ENCODE assay signal across 31 mouse cellular contexts in the genomic region with DNA sequence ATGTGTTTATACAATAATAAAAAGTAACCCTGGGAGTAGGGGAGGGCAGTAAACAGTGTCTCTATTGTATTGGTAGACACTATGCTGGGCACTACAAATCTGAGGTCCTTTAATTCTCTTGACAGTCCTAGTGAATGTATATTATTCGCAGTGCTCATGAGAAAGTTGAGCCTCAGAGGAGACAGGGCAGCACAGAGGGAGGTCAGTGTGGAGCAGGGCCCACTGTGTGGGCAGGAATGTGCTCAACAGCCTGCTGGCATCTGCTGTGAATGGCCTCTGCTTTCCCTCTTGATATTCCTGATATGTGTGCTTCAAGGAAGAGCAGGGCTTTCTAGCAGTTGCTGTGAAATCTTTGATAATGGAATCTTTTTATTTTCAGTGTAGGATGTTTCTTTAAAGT. TPM values are rescaled to one million over a fixed set of nuclear protein-coding genes. Genes with fewer than 3 reads are reported as not detected.
DNase-seq lines count a peak whose midpoint lies in the region; ATAC-seq and TF ChIP-seq lines count a peak whose summit lies in the region.
"Had no signal": no experiment of that assay in that cellular context is flagged by ENCODE, and none has a peak within 500 bp of the region (broad histone marks: within the 10 kb centered on the region; RNA-seq: fewer than 3 reads in every experiment).

No protein-coding gene starts in this region.

- 0 out of 2 replicates have a peak, but pooled peaks cover 5% of the 10 kb centered on the region for H3K4me1 ChIP-seq in hindbrain, postnatal 0 days (ENCODE audit: insufficient read depth, low read length)
- H3K4me1 ChIP-seq in hindbrain, embryonic 13.5 days (replicated peaks), result peaks cover 11% of the 10 kb centered on the region
- H3K4me1 ChIP-seq in neural tube, embryonic 12.5 days, result peaks cover 15% of the 10 kb centered on the region
- H3K4me1 ChIP-seq in neural tube, embryonic 13.5 days (replicated peaks), result peaks cover 25% of the 10 kb centered on the region
- H3K4me1 ChIP-seq: midbrain, embryonic 13.5 days had no signal

- no peak for TF ChIP-seq CTCF in hindbrain, postnatal 0 days (IDR thresholded peaks at IDR 0.05; ENCODE audit: low read depth)

- no peaks in the 10 kb centered on the region for H3K27me3 ChIP-seq in hindbrain, postnatal 0 days (ENCODE audit: insufficient read depth, low read length)
- H3K27me3 ChIP-seq in hindbrain, embryonic 13.5 days, result no peaks in the 10 kb centered on the region
- H3K27me3 ChIP-seq in neural tube, embryonic 12.5 days (replicated peaks), result no peaks in the 10 kb centered on the region
- 0 out of 2 replicates have a peak, but pooled peaks cover 1% of the 10 kb centered on the region for H3K27me3 ChIP-seq in neural tube, embryonic 13.5 days
- H3K27me3 ChIP-seq: embryonic facial prominence, embryonic 13.5 days; midbrain, embryonic 13.5 days had no signal

- no peaks in the 10 kb centered on the region for H3K9me3 ChIP-seq in hindbrain, postnatal 0 days (ENCODE audit: low read length)
- H3K9me3 ChIP-seq in hindbrain, embryonic 13.5 days, result no peaks in the 10 kb centered on the region
- no peaks in the 10 kb centered on the region for H3K9me3 ChIP-seq in neural tube, embryonic 12.5 days
- no peaks in the 10 kb centered on the region for H3K9me3 ChIP-seq in neural tube, embryonic 13.5 days
- H3K9me3 ChIP-seq: embryonic facial prominence, embryonic 13.5 days; forebrain, embryonic 10.5 days; liver, embryonic 12.5 days; midbrain, embryonic 13.5 days had no signal

- H3K4me2 ChIP-seq in hindbrain, postnatal 0 days (ENCODE audit: low read depth, low read length), result no peak overlapping the region
- no peak overlapping the region for H3K4me2 ChIP-seq in hindbrain, embryonic 13.5 days
- no peak overlapping the region for H3K4me2 ChIP-seq in neural tube, embryonic 12.5 days (replicated peaks)
- no peak overlapping the region for H3K4me2 ChIP-seq in neural tube, embryonic 13.5 days
- H3K4me2 ChIP-seq: embryonic facial prominence, embryonic 13.5 days; liver, embryonic 12.5 days; midbrain, embryonic 13.5 days had no signal

- no peak overlapping the region for H3K9ac ChIP-seq in hindbrain, postnatal 0 days (replicated peaks; ENCODE audit: low read length)
- no peak overlapping the region for H3K9ac ChIP-seq in hindbrain, embryonic 13.5 days
- H3K9ac ChIP-seq in neural tube, embryonic 12.5 days, result no peak overlapping the region
- no peak overlapping the region for H3K9ac ChIP-seq in neural tube, embryonic 13.5 days
- H3K9ac ChIP-seq: embryonic facial prominence, embryonic 13.5 days; forebrain, postnatal 0 days; liver, embryonic 12.5 days; midbrain, embryonic 13.5 days had no signal

- H3K4me3 ChIP-seq in hindbrain, postnatal 0 days (ENCODE audit: low read length), result no peak overlapping the region
- no peak overlapping the region for H3K4me3 ChIP-seq in hindbrain, embryonic 13.5 days
- no peak overlapping the region for H3K4me3 ChIP-seq in neural tube, embryonic 12.5 days
- H3K4me3 ChIP-seq in neural tube, embryonic 13.5 days, result no peak overlapping the region
- H3K4me3 ChIP-seq: embryonic facial prominence, embryonic 13.5 days; forebrain, embryonic 10.5 days; liver, embryonic 12.5 days; midbrain, embryonic 13.5 days had no signal

- no peak overlapping the region for H3K27ac ChIP-seq in hindbrain, postnatal 0 days
- no peak overlapping the region for H3K27ac ChIP-seq in hindbrain, embryonic 13.5 days
- no peak overlapping the region for H3K27ac ChIP-seq in neural tube, embryonic 12.5 days
- H3K27ac ChIP-seq in neural tube, embryonic 13.5 days (replicated peaks), result no peak overlapping the region
- H3K27ac ChIP-seq: embryonic facial prominence, embryonic 13.5 days; forebrain, embryonic 10.5 days; liver, embryonic 12.5 days; midbrain, embryonic 13.5 days had no signal

- ATAC-seq in hindbrain, postnatal 0 days, result 0 out of 2 replicates have a peak, but pooled peaks have one; percentile 29
- no peak for ATAC-seq in hindbrain, embryonic 13.5 days (ENCODE audit: low FRiP score)
- ATAC-seq in neural tube, embryonic 12.5 days (ENCODE audit: low FRiP score, low read depth), result peak; percentile 65
- ATAC-seq in neural tube, embryonic 13.5 days (ENCODE audit: low read depth), result peak; percentile 74
- ATAC-seq: activated CD4-positive, CD25-positive, alpha-beta regulatory T cell, adult 4 months; forebrain, postnatal 0 days; intestine, postnatal 0 days; liver, embryonic 12.5 days; midbrain, embryonic 13.5 days had no signal

- no peak for DNase-seq in hindbrain, postnatal 0 days (ENCODE audit: low spot score)
- no peak for DNase-seq in neural tube, embryonic 10.5 days (ENCODE audit: extremely low spot score, low spot score)
- no peak for DNase-seq in urinary bladder, postnatal 25 days (ENCODE audit: low spot score)
- no peak for DNase-seq in adrenal gland, adult 8-10 months
- DNase-seq: adrenal gland, adult 2 months; B cell, adult 2 months; cerebellum, adult 2 months; cerebellum, postnatal 14 days; forebrain, postnatal 0 days; gastrocnemius, postnatal 14 days; heart, postnatal 14 days; kidney, adult 9 months; kidney, postnatal 10 days; layer of hippocampus, postnatal 36 days; left cerebral cortex, postnatal 4 days; lung, adult 18-20 months; lung, postnatal 36 days; retina, postnatal 1 day; right cerebral cortex, postnatal 25 days; spleen, adult 18-20 months; thymus, adult 18-20 months; thymus, postnatal 25 days had no signal

- no peaks in the 10 kb centered on the region for H3K36me3 ChIP-seq in hindbrain, postnatal 0 days (ENCODE audit: insufficient read depth, low read length)
- no peaks in the 10 kb centered on the region for H3K36me3 ChIP-seq in hindbrain, embryonic 13.5 days
- no peaks in the 10 kb centered on the region for H3K36me3 ChIP-seq in neural tube, embryonic 12.5 days
- no peaks in the 10 kb centered on the region for H3K36me3 ChIP-seq in neural tube, embryonic 13.5 days
- H3K36me3 ChIP-seq: embryonic facial prominence, embryonic 13.5 days; forebrain, embryonic 10.5 days; liver, embryonic 12.5 days; midbrain, embryonic 13.5 days had no signal

- WGBS in hindbrain, postnatal 0 days, result 18% methylated on average over 1 of the region's 1 CpGs
- 27% methylated on average over 1 of the region's 1 CpGs for WGBS in hindbrain, embryonic 13.5 days
- 2% methylated on average over 1 of the region's 1 CpGs for WGBS in neural tube, embryonic 12.5 days
- WGBS in neural tube, embryonic 13.5 days, result 13% methylated on average over 1 of the region's 1 CpGs

RNA-seq across cellular contexts. Expression of a gene that starts 52.2 kb away (rescaled TPM):
- 31.1 and 35.8 TPM in 2 replicates for total RNA-seq in hindbrain, postnatal 0 days (2014; rRNA removed)
- polyA plus RNA-seq in hindbrain, postnatal 0 days (2015; fragmentation: Nextera tagmentation; extraction: Ambion mirVana), result 37.4 and 37.5 TPM in 2 replicates
- 45.8 and 45.9 TPM in 2 replicates for polyA plus RNA-seq in hindbrain, embryonic 13.5 days (2015; fragmentation: Nextera tagmentation; extraction: Ambion mirVana)
- 36.1 and 39.5 TPM in 2 replicates for polyA plus RNA-seq in neural tube, embryonic 12.5 days (2016; fragmentation: Nextera tagmentation; extraction: Ambion mirVana)
- 48.4 and 53.3 TPM in 2 replicates for polyA plus RNA-seq in neural tube, embryonic 13.5 days (2015; fragmentation: Nextera tagmentation; extraction: Ambion mirVana)
- total RNA-seq in adrenal gland, adult 8-10 months (2022), result 10 to 100 TPM; 10.9 to 15.1 (median 13.8) TPM
